ENCODE assay signal across 7 mouse cellular contexts in genomic region chr13:90929847-90930246, GRCm38 (mm10). TPM values are rescaled to one million over a fixed set of nuclear protein-coding genes. Genes with fewer than 3 reads are reported as not detected.
DNase-seq lines count a peak whose midpoint lies in the region; ATAC-seq lines count a peak whose summit lies in the region.

No protein-coding gene starts in this region.

- peak; percentile 47 for DNase-seq in MEL-GATA-1-ER (ENCODE audit: extremely low read depth, low read depth)
- peak; percentile 14 to 30 for DNase-seq in adrenal gland, postnatal 4 days (ENCODE audit: low spot score in 2 of 2)
- peak; percentile 87 for DNase-seq in layer of hippocampus, adult 9-10 months (ENCODE audit: low spot score)
- DNase-seq in lung, postnatal 14 days: peak; percentile 84
- DNase-seq in right cerebral cortex, adult 2 months (ENCODE audit: low spot score in 2 of 2): peak; percentile 87 to 91

- peak; percentile 72; the same call in 1 of the 2 replicates for ATAC-seq in erythroblast, adult 5-6 weeks (replicated peaks; ENCODE audit: low FRiP score, poor library complexity, severe bottlenecking)
- peak; percentile 66 to 69; a peak in 3 of 4 replicates for ATAC-seq in hematopoietic stem cell, adult 5-6 weeks (replicated peaks in 1 of 2; ENCODE audit: insufficient read depth in 1 of 2, low FRiP score in 2 of 2, low TSS enrichment in 1 of 2, low read depth in 1 of 2, poor library complexity in 2 of 2, severe bottlenecking in 2 of 2)

RNA-seq across cellular contexts. Expression of gene Rps23, which starts 7.1 kb away (rescaled TPM):
- 100 to 1,000 TPM; 608 to 650 TPM for total RNA-seq in adrenal gland, postnatal 4 days (2021)
- 281 and 297 TPM in 2 replicates for total RNA-seq in erythroblast, adult 5-6 weeks (2015; ENCODE audit: low replicate concordance)
- total RNA-seq in erythroblast, adult 5-6 weeks (2017; ENCODE audit: low replicate concordance): 387 and 828 TPM in 2 replicates
- total RNA-seq in hematopoietic stem cell, adult 5-6 weeks (2017): 1,288 and 2,349 TPM in 2 replicates

RNA-seq across cellular contexts. Expression of gene Atp6ap1l, which starts 24.7 kb away (rescaled TPM):
- total RNA-seq in adrenal gland, postnatal 4 days (2021): 1 to 10 TPM in 1 of 2 experiments, under 1 TPM in 1; 0.42 to 1.3 TPM
- total RNA-seq in erythroblast, adult 5-6 weeks (2015; ENCODE audit: low replicate concordance): not detected in 2 replicates
- total RNA-seq in erythroblast, adult 5-6 weeks (2017; ENCODE audit: low replicate concordance): not detected in 2 replicates
- not detected in 2 replicates for total RNA-seq in hematopoietic stem cell, adult 5-6 weeks (2017)

Comparison
In these comparisons a context has a peak if more than half of its experiments do, and no peak if none do; other contexts are left out.
1. Peak in every context shown above with its lines: DNase-seq and ATAC-seq.
2. DNase-seq: peak in every context shown above with its lines; median percentile 89 in right cerebral cortex, adult 2 months; 87 in layer of hippocampus, adult 9-10 months; 84 in lung, postnatal 14 days; 47 in MEL-GATA-1-ER; 22 in adrenal gland, postnatal 4 days.